Comparison of ENCODE assay signal across 31 mouse cellular contexts in genomic region chr17:25450329-25450728, GRCm38 (mm10). TPM values are rescaled to one million over a fixed set of nuclear protein-coding genes. Genes with fewer than 3 reads are reported as not detected.
DNase-seq lines count a peak whose midpoint lies in the region; ATAC-seq lines count a peak whose summit lies in the region.
"Had no signal": no experiment of that assay in that cellular context is flagged by ENCODE, and none has a peak within 500 bp of the region (broad histone marks: within the 10 kb centered on the region; RNA-seq: fewer than 3 reads in every experiment).

No protein-coding gene starts in this region.

- no peaks in the 10 kb centered on the region for H3K9me3 ChIP-seq in heart, embryonic 10.5 days
- H3K9me3 ChIP-seq in midbrain, embryonic 10.5 days (replicated peaks): no peaks in the 10 kb centered on the region
- H3K9me3 ChIP-seq in midbrain, embryonic 15.5 days: no peaks in the 10 kb centered on the region
- H3K9me3 ChIP-seq in limb, embryonic 10.5 days (replicated peaks): no peaks in the 10 kb centered on the region
- H3K9me3 ChIP-seq: embryonic facial prominence, embryonic 12.5 days; embryonic facial prominence, embryonic 15.5 days; G1E; heart, embryonic 12.5 days; heart, embryonic 15.5 days; hindbrain, embryonic 12.5 days; hindbrain, embryonic 15.5 days had no signal

- no peak overlapping the region for H3K4me2 ChIP-seq in midbrain, embryonic 15.5 days
- H3K4me2 ChIP-seq: embryonic facial prominence, embryonic 12.5 days; embryonic facial prominence, embryonic 15.5 days; heart, embryonic 12.5 days; heart, embryonic 15.5 days; hindbrain, embryonic 12.5 days; hindbrain, embryonic 15.5 days had no signal

- WGBS in heart, embryonic 10.5 days: 44% methylated on average over 4 of the region's 4 CpGs
- WGBS in midbrain, embryonic 10.5 days: 62% methylated on average over 4 of the region's 4 CpGs
- WGBS in midbrain, embryonic 15.5 days: 61% methylated on average over 4 of the region's 4 CpGs
- WGBS in limb, embryonic 10.5 days: 76% methylated on average over 4 of the region's 4 CpGs

- H3K27ac ChIP-seq in heart, embryonic 10.5 days: peak overlapping the region; percentile 56; the same call in 1 of the 2 replicates
- H3K27ac ChIP-seq in midbrain, embryonic 10.5 days (replicated peaks): peak overlapping the region; percentile 38
- no peak overlapping the region for H3K27ac ChIP-seq in midbrain, embryonic 15.5 days
- H3K27ac ChIP-seq in limb, embryonic 10.5 days: 0 out of 2 replicates have a peak overlapping the region, but pooled peaks have one; percentile 11
- H3K27ac ChIP-seq: embryonic facial prominence, embryonic 12.5 days; embryonic facial prominence, embryonic 15.5 days; gastrocnemius, adult 2 months; heart, embryonic 15.5 days; hindbrain, embryonic 12.5 days; hindbrain, embryonic 15.5 days had no signal

- H3K27me3 ChIP-seq in heart, embryonic 10.5 days (ENCODE audit: insufficient read depth, poor library complexity, severe bottlenecking): no peaks in the 10 kb centered on the region
- no peaks in the 10 kb centered on the region for H3K27me3 ChIP-seq in midbrain, embryonic 10.5 days (ENCODE audit: low read depth, poor library complexity, severe bottlenecking)
- H3K27me3 ChIP-seq in midbrain, embryonic 15.5 days (replicated peaks): no peaks in the 10 kb centered on the region
- H3K27me3 ChIP-seq in limb, embryonic 10.5 days (ENCODE audit: low read depth, poor library complexity, severe bottlenecking): peaks cover 11% of the 10 kb centered on the region
- H3K27me3 ChIP-seq: embryonic facial prominence, embryonic 12.5 days; embryonic facial prominence, embryonic 15.5 days; heart, embryonic 12.5 days; hindbrain, embryonic 12.5 days had no signal

- no peaks in the 10 kb centered on the region for H3K36me3 ChIP-seq in heart, embryonic 10.5 days
- H3K36me3 ChIP-seq in midbrain, embryonic 10.5 days: no peaks in the 10 kb centered on the region
- H3K36me3 ChIP-seq in midbrain, embryonic 15.5 days (replicated peaks): no peaks in the 10 kb centered on the region
- no peaks in the 10 kb centered on the region for H3K36me3 ChIP-seq in limb, embryonic 10.5 days
- H3K36me3 ChIP-seq: embryonic facial prominence, embryonic 12.5 days; embryonic facial prominence, embryonic 15.5 days; G1E; heart, embryonic 12.5 days; heart, embryonic 15.5 days; hindbrain, embryonic 12.5 days; hindbrain, embryonic 15.5 days had no signal

- peak; percentile 68 for DNase-seq in adrenal gland, adult 2 months
- no peak for DNase-seq in adrenal gland, postnatal 4 days (ENCODE audit: low spot score in 2 of 2)
- DNase-seq in heart, embryonic 10.5 days (ENCODE audit: low spot score): no peak
- no peak for DNase-seq in heart, adult 18-20 months
- no peak for DNase-seq in midbrain, embryonic 10.5 days (ENCODE audit: low spot score)
- no peak for DNase-seq in limb, embryonic 10.5 days (ENCODE audit: low spot score)
- DNase-seq: B cell, adult 2 months; cerebellum, adult 11-12 months; cerebellum, adult 8-10 months; cerebellum, postnatal 10 days; forebrain, postnatal 0 days; gastrocnemius, adult 2 months; gastrocnemius, postnatal 14 days; heart, adult 11 months; heart, postnatal 10 days; heart, postnatal 36 days; kidney, adult 2 months had no signal

- H3K4me3 ChIP-seq in heart, embryonic 10.5 days: no peak overlapping the region
- no peak overlapping the region for H3K4me3 ChIP-seq in midbrain, embryonic 10.5 days
- H3K4me3 ChIP-seq in midbrain, embryonic 15.5 days: no peak overlapping the region
- H3K4me3 ChIP-seq in limb, embryonic 10.5 days: no peak overlapping the region
- H3K4me3 ChIP-seq: embryonic facial prominence, embryonic 12.5 days; embryonic facial prominence, embryonic 15.5 days; gastrocnemius, adult 2 months; heart, embryonic 12.5 days; heart, embryonic 15.5 days; hindbrain, embryonic 12.5 days; hindbrain, embryonic 15.5 days had no signal

- no peak for ATAC-seq in midbrain, embryonic 15.5 days (replicated peaks)
- ATAC-seq: forebrain, embryonic 14.5 days; forebrain, postnatal 0 days; intestine, postnatal 0 days; Patski had no signal

- peaks cover 46% of the 10 kb centered on the region for H3K4me1 ChIP-seq in heart, embryonic 10.5 days
- peaks cover 23% of the 10 kb centered on the region for H3K4me1 ChIP-seq in midbrain, embryonic 10.5 days
- H3K4me1 ChIP-seq in midbrain, embryonic 15.5 days: 0 out of 2 replicates have a peak, but pooled peaks cover under 1% of the 10 kb centered on the region
- H3K4me1 ChIP-seq in limb, embryonic 10.5 days: peaks cover 12% of the 10 kb centered on the region
- H3K4me1 ChIP-seq: embryonic facial prominence, embryonic 12.5 days; embryonic facial prominence, embryonic 15.5 days; hindbrain, embryonic 15.5 days had no signal

- H3K9ac ChIP-seq in midbrain, embryonic 15.5 days: no peak overlapping the region
- H3K9ac ChIP-seq: embryonic facial prominence, embryonic 12.5 days; embryonic facial prominence, embryonic 15.5 days; forebrain, postnatal 0 days; heart, embryonic 12.5 days; heart, embryonic 15.5 days; hindbrain, embryonic 12.5 days; hindbrain, embryonic 15.5 days had no signal

RNA-seq across cellular contexts. Expression of gene Tekt4, which starts 4.1 kb away (rescaled TPM):
- under 1 TPM in 1 of 2 experiments, not detected in 1; 0.17 TPM for total RNA-seq in adrenal gland, adult 2 months (2021)
- polyA plus RNA-seq in adrenal gland, adult 2 months (2012; rRNA removed): 0.17 TPM in 1 of 2 replicates, not detected in the other
- not detected for total RNA-seq in adrenal gland, postnatal 4 days (2021)
- 0.55 and 0.84 TPM in 2 replicates for polyA plus RNA-seq in heart, embryonic 10.5 days (2016; fragmentation: Nextera tagmentation; extraction: Ambion mirVana)
- total RNA-seq in heart, adult 18-20 months (2021): under 1 TPM in 1 of 2 experiments, not detected in 1; 0.67 TPM
- 0.17 and 0.38 TPM in 2 replicates for polyA plus RNA-seq in midbrain, embryonic 10.5 days (2016; fragmentation: Nextera tagmentation; extraction: Ambion mirVana)
- 1.2 TPM in 2 replicates for polyA plus RNA-seq in midbrain, embryonic 15.5 days (2015; fragmentation: Nextera tagmentation; extraction: Ambion mirVana)
- polyA plus RNA-seq in limb, embryonic 10.5 days (2016; fragmentation: Nextera tagmentation; extraction: Ambion mirVana): not detected in 2 replicates
- total RNA-seq: CH12.LX; G1E; gastrocnemius, adult 2 months; gastrocnemius, postnatal 14 days; gastrocnemius, postnatal 4 days; heart, postnatal 10 days had no signal
- polyA plus RNA-seq: G1E; intestine, postnatal 0 days; Patski had no signal

RNA-seq across cellular contexts. Expression of gene Cacna1h, which starts 16.7 kb away (rescaled TPM):
- 10 to 100 TPM; 77.1 to 96.1 TPM for total RNA-seq in adrenal gland, adult 2 months (2021)
- polyA plus RNA-seq in adrenal gland, adult 2 months (2012; rRNA removed): 163 and 202 TPM in 2 replicates
- 10 to 100 TPM; 64.1 to 65.3 TPM for total RNA-seq in adrenal gland, postnatal 4 days (2021)
- polyA plus RNA-seq in heart, embryonic 10.5 days (2016; fragmentation: Nextera tagmentation; extraction: Ambion mirVana): 11.1 and 11.8 TPM in 2 replicates
- 1 to 10 TPM; 6.1 to 6.7 TPM for total RNA-seq in heart, adult 18-20 months (2021)
- 2.1 and 3.6 TPM in 2 replicates for polyA plus RNA-seq in midbrain, embryonic 10.5 days (2016; fragmentation: Nextera tagmentation; extraction: Ambion mirVana)
- 14.2 and 15.7 TPM in 2 replicates for polyA plus RNA-seq in midbrain, embryonic 15.5 days (2015; fragmentation: Nextera tagmentation; extraction: Ambion mirVana)
- polyA plus RNA-seq in limb, embryonic 10.5 days (2016; fragmentation: Nextera tagmentation; extraction: Ambion mirVana): 1.8 and 3.2 TPM in 2 replicates
- polyA plus RNA-seq: G1E had no signal

RNA-seq across cellular contexts. Expression of gene Sstr5, which starts 46.8 kb away (rescaled TPM):
- total RNA-seq in adrenal gland, adult 2 months (2021): 1 to 10 TPM in 1 of 2 experiments, under 1 TPM in 1; 0.97 to 1.0 TPM
- 0.36 and 0.54 TPM in 2 replicates for polyA plus RNA-seq in adrenal gland, adult 2 months (2012; rRNA removed)
- total RNA-seq in adrenal gland, postnatal 4 days (2021): under 1 TPM; 0.14 to 0.22 TPM
- polyA plus RNA-seq in heart, embryonic 10.5 days (2016; fragmentation: Nextera tagmentation; extraction: Ambion mirVana): 1.1 and 1.5 TPM in 2 replicates
- total RNA-seq in heart, adult 18-20 months (2021): not detected
- polyA plus RNA-seq in midbrain, embryonic 10.5 days (2016; fragmentation: Nextera tagmentation; extraction: Ambion mirVana): not detected in 2 replicates
- polyA plus RNA-seq in midbrain, embryonic 15.5 days (2015; fragmentation: Nextera tagmentation; extraction: Ambion mirVana): 0.32 and 0.98 TPM in 2 replicates
- 0.20 TPM in 1 of 2 replicates, not detected in the other for polyA plus RNA-seq in limb, embryonic 10.5 days (2016; fragmentation: Nextera tagmentation; extraction: Ambion mirVana)
- total RNA-seq: gastrocnemius, adult 2 months; gastrocnemius, postnatal 14 days; gastrocnemius, postnatal 4 days; heart, postnatal 10 days; heart, postnatal 36 days had no signal
- polyA plus RNA-seq: forebrain, embryonic 11.5 days; G1E; hindbrain, embryonic 12.5 days; kidney, adult 2 months; Patski had no signal
